Mouse (Mus musculus) left cerebral cortex, postnatal 10 days (tissue): ENCODE measurements around the gene Npl. TPM values are rescaled to one million over a fixed set of nuclear protein-coding genes. Genes with fewer than 3 reads are reported as not detected.
"Not testable (repeated sequence)": the region's sequence is repeated elsewhere in the genome, so short reads cannot be mapped to it uniquely, and the experiment has no call there.

ENCODE experiments used
- DNase-seq, 2 experiments: peaks; one replicate each; pipeline ENCODE4 v3.0.0; 2021 to 2022; ENCODE audit warnings: low spot score in 2 of 2, mixed read lengths in 1 of 2; ENCODE audit errors: extremely low spot score in 1 of 2
- intact Hi-C: fragments of 180-260 bp; cut with DNase I; formaldehyde crosslinking; loops from one replicate; pipeline ENCODE4 v1.15.1; 2025
- total RNA-seq, 2 experiments: library from RNA; stranded (reverse); gene quantifications; 2 replicates each; pipeline ENCODE4 v1.2.3; 2021

The Npl gene
- total RNA-seq, 2 experiments from 2014 or later = 5.8 to 5.9 TPM

DNA sequence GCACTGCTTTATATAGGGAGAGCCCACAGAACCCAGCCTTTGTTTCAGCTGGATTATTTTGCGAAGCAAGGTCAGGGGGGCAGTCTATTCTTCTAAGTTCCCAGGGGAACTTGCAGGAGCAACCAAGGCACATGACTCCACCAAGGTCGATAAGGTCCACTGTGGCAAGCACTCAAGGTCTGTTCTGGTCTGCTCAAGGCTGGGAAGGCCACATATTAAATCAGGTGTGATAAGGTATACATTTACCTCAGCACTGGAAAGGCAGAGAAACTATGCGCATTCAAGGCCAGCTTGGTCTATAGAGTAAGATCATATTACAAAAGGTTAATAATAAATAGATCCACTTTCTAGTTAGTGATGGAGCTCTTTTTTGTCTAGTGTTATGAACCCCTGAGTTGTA lies 53.8 kb downstream of the Npl start:
- intact Hi-C loops = no loop called here
- no peak for DNase-seq

GRCm38 (mm10) chr1:153493931-153494330 lies 55.9 kb downstream of the Npl start:
- intact Hi-C loops = no loop called here
- DNase-seq = no peak

GRCm38 (mm10) chr1:153493338-153493737 lies 56.5 kb downstream of the Npl start:
- intact Hi-C loops = no loop called here
- DNase-seq = no peak

DNA sequence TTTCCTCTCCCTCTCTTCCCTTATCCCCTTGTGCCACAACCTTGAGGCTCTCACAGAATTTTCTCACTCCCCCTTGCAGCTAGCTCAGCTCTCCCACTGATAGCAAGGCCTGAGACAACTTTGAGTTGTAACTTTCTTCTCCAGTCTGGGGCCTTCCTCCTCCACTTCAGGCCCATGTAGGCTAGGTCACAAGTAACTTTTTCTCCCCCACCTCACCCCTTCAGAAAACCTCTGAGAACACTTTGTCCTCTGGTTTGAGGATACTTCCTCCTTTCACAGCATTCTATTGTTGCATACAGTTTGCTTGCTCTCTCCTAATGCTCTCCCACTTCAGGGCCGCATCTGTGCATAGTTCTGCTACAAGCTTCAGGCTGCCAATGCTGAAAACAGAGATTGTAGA lies 58.0 kb downstream of the Npl start:
- DNase-seq = no peak
- intact Hi-C loops = no loop called here

DNA sequence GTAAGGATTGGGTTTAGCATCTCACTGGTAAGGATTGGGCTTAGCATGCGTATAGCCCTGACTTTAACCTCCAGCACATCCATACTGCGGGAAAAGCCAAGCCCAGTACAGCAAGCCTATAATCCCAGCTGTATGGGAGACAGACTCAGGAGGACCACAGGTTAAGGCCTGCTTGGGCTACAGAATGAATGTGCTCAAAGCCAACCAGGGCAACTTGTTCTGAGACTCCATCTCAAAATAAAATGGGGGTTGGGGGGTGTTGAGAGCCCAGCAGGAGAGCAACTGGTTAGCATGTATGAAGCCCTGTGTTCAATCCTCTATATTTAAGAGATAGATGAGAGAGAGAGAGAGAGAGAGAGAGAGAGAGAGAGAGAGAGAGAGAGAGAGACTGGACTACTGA lies 58.5 kb downstream of the Npl start:
- intact Hi-C loops = no loop called here
- DNase-seq = no peak

- intact Hi-C loops = loop anchor here (5.0 kb wide), 1 partner anchor 62 kb away; the partner anchor contains the start of gene Npl
- no peak for DNase-seq
Measured at GRCm38 (mm10) chr1:153489963-153490362, 59.9 kb downstream of the Npl start.

GRCm38 (mm10) chr1:153489540-153489939 lies 60.3 kb downstream of the Npl start:
- no peak for DNase-seq
- intact Hi-C loops = loop anchor here (5.0 kb wide), 1 partner anchor 63 kb away; the partner anchor contains the start of gene Npl

DNA sequence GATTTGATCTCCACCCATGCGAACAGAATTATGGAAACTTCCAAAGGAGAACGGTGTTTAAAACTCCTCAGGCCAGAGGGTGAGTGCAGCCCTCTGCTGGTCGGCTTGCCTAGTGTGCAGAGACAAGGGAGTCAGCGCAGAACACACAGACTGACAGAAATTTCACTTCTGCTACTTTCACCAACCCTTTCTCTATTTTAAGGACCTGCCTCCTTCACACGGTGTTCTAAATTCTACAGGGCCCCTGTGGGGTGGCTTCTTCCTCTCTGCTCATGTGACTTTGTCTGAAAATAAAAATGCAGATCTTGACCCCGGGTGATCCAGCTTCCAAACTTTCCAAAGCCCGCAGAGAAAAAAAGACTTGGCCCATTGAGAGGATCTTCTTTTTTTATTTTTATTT lies 60.7 kb downstream of the Npl start:
- intact Hi-C loops = loop anchor here (5.0 kb wide), 1 partner anchor 63 kb away; the partner anchor contains the start of gene Npl
- DNase-seq = peak; percentile 22 to 51

- DNase-seq = peak; percentile 97 to 99
- intact Hi-C loops = loop anchor here (5.0 kb wide), 1 partner anchor 65 kb away; the partner anchor contains the start of gene Npl
Measured at GRCm38 (mm10) chr1:153487500-153487879, 62.4 kb downstream of the Npl start, which contains the start of gene Dhx9. TSS of gene Dhx9 (minus strand) at chr1:153487660.

GRCm38 (mm10) chr1:153486767-153487499 lies 62.9 kb downstream of the Npl start:
- peak in 1 of 2 experiments; percentile 71 for DNase-seq
- intact Hi-C loops = loop anchor here (5.0 kb wide), 1 partner anchor 65 kb away; the partner anchor contains the start of gene Npl

DNA sequence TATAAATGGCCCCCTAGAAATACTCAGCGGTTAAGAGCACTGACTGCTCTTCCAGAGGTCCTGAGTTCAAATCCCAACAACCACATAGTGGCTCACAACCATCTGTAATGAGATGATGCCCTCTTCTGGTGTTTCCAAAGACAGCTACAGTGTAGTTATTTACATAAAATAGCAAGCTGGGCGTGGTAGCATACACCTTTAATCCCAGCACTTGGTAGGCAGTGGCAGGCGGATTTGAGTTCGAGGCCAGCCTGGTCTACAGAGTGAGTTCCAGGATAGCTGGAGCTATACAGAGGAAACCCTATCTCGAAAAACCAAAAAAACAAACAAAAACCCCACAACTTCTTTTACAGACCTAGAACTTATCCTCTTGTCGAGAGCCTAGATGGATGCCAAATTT lies 63.7 kb downstream of the Npl start:
- not testable (repeated sequence) for DNase-seq
- intact Hi-C loops = loop anchor here (5.0 kb wide), 1 partner anchor 66 kb away; the partner anchor contains the start of gene Npl

- intact Hi-C loops = loop anchor here (5.0 kb wide), 1 partner anchor 67 kb away; the partner anchor contains the start of gene Npl
- no peak for DNase-seq
Measured at GRCm38 (mm10) chr1:153485201-153485796, 64.5 kb downstream of the Npl start.

- intact Hi-C loops = no loop called here
- no peak for DNase-seq
Measured at GRCm38 (mm10) chr1:153481025-153481412, 68.8 kb downstream of the Npl start.

GRCm38 (mm10) chr1:153480386-153481024 lies 69.3 kb downstream of the Npl start:
- intact Hi-C loops = no loop called here
- peak; percentile 46 to 72 for DNase-seq

DNA sequence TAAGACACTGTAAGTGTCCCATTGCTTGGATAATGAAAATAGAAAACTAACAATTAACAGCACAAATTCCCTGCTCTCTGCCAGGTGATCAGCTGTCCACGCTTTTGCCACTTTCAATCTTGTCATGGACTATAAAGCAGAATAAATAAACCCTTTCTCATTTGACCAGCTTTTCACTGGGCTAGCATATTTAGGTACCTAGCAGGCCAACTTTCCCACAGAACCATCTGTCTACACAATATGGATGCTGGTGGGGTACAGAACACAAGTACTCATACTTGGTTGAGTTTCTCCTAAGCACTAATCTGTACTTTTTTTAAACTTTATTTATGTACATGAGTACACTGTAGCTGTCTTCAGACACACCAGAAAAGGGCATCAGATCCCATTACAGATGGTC lies 70.5 kb downstream of the Npl start:
- intact Hi-C loops = no loop called here
- no peak for DNase-seq

- no peak for DNase-seq
- intact Hi-C loops = loop anchor here (2.0 kb wide), 1 partner anchor 13 kb away; no protein-coding TSS in a partner anchor
Measured at GRCm38 (mm10) chr1:153461796-153462195, 88.0 kb downstream of the Npl start.

DNA sequence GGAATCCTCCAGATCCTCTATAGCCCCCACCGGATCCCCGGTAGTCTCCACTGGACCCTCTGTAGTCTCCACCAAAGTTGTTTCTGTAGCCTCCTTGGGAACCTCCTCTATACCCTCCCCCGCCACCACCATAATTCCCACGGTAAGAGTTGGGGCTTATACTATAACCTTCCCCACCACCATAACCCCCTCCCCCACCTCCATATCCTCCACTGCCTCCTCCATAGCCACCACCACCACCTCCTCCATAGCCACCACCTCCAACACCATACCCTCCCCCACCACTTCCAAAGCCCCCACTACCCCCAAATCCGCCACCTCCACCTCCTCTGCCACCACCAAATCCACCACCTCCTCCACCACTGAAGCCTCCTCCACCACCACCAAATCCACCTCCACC lies 93.7 kb downstream of the Npl start:
- intact Hi-C loops = no loop called here
- DNase-seq = no peak

GRCm38 (mm10) chr1:153453146-153453642 lies 96.7 kb downstream of the Npl start:
- intact Hi-C loops = no loop called here
- no peak for DNase-seq
